Mouse (Mus musculus): ENCODE results near the gene Slfn5. TPM values are rescaled to one million over a fixed set of nuclear protein-coding genes. Genes with fewer than 3 reads are reported as not detected.
A peak's percentile ranks its signal among the peaks of the same experiment; 100 is the strongest.

Gene Slfn5
- polyA plus RNA-seq, 1 experiment from 2014 or later = 4.5 TPM

- TF ChIP-seq EP300 (IDR thresholded peaks at IDR 0.05; ENCODE audit: low read depth) (no peak), CTCF (IDR thresholded peaks at IDR 0.05; ENCODE audit: low read depth) (no peak)
- H3K27me3 ChIP-seq (ENCODE audit: insufficient read depth, low read length) = peaks cover 40% of the 10 kb centered on the region
- H3K4me2 ChIP-seq (ENCODE audit: low read depth, low read length) = 0 out of 2 replicates have a peak overlapping the region, but pooled peaks have one; percentile 57
- ATAC-seq (no peak), DNase-seq (no peak)
- no peaks in the 10 kb centered on the region for H3K36me3 ChIP-seq (replicated peaks; ENCODE audit: insufficient read depth, low read length)
- no peaks in the 10 kb centered on the region for H3K9me3 ChIP-seq (ENCODE audit: low read length)
- H3K9ac ChIP-seq (replicated peaks) = no peak overlapping the region
- H3K4me3 ChIP-seq (ENCODE audit: low read depth, low read length) = no peak overlapping the region
- no peak overlapping the region for H3K27ac ChIP-seq (ENCODE audit: low read depth)
- H3K4me1 ChIP-seq (ENCODE audit: insufficient read depth) = peaks cover 9% of the 10 kb centered on the region; the same call in 1 of the 2 replicates
- WGBS (ENCODE audit: insufficient replicate concordance) = 58% methylated on average over 6 of the region's 6 CpGs
These were observed 3.5 kb downstream of the Slfn5 start for GRCm38 (mm10) chr11:82954631-82955030.

- Histone ChIP-seq H3K4me3 (ENCODE audit: low read depth, low read length) (no peak overlapping the region), H3K9ac (replicated peaks) (no peak overlapping the region), H3K36me3 (replicated peaks; ENCODE audit: insufficient read depth, low read length) (no peaks in the 10 kb centered on the region), H3K9me3 (ENCODE audit: low read length) (no peaks in the 10 kb centered on the region), H3K27me3 (ENCODE audit: insufficient read depth, low read length) (peaks cover 24% of the 10 kb centered on the region), H3K4me1 (ENCODE audit: insufficient read depth) (peaks cover 9% of the 10 kb centered on the region; the same call in 1 of the 2 replicates), H3K27ac (ENCODE audit: low read depth) (no peak overlapping the region), H3K4me2 (ENCODE audit: low read depth, low read length) (no peak overlapping the region)
- TF ChIP-seq CTCF (IDR thresholded peaks at IDR 0.05; ENCODE audit: low read depth) (no peak), EP300 (IDR thresholded peaks at IDR 0.05; ENCODE audit: low read depth) (no peak)
- no peak for DNase-seq
- WGBS (ENCODE audit: insufficient replicate concordance) = 56% methylated on average over 10 of the region's 10 CpGs
- ATAC-seq = no peak
These were observed 5.8 kb downstream of the Slfn5 start for GRCm38 (mm10) chr11:82956925-82957324.

DNA sequence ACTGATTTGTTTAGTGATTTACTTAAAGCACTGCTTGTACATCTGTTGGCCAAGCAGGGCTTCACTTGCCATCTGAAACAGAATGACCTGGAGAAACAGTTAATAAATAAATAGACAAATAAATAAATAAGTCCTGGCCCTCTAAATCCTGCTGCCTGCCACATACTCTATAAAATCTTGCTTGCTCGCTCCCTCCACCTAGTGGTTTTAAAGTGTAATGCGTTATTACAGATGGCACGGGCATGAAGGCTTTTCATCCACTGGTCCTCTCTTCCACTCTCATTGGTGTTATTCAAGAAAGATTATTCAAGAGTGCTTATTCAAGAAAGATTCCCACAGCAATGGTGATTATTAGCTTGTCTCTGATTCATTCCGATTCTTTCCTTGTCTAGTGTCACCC is 8.5 kb downstream of the Slfn5 start:
- DNase-seq (no peak), ATAC-seq (no peak)
- H3K4me2 ChIP-seq (ENCODE audit: low read depth, low read length) = no peak overlapping the region
- no peak overlapping the region for H3K27ac ChIP-seq (ENCODE audit: low read depth)
- peaks cover 1% of the 10 kb centered on the region; the same call in 1 of the 2 replicates for H3K4me1 ChIP-seq (ENCODE audit: insufficient read depth)
- H3K27me3 ChIP-seq (ENCODE audit: insufficient read depth, low read length) = peaks cover 13% of the 10 kb centered on the region; the same call in 1 of the 2 replicates
- no peak overlapping the region for H3K9ac ChIP-seq (replicated peaks)
- no peak overlapping the region for H3K4me3 ChIP-seq (ENCODE audit: low read depth, low read length)
- no peaks in the 10 kb centered on the region for H3K9me3 ChIP-seq (ENCODE audit: low read length)
- 8% methylated on average over 4 of the region's 4 CpGs for WGBS (ENCODE audit: insufficient replicate concordance)
- no peak for TF ChIP-seq EP300 (IDR thresholded peaks at IDR 0.05; ENCODE audit: low read depth)
- TF ChIP-seq CTCF (IDR thresholded peaks at IDR 0.05; ENCODE audit: low read depth) = peak; percentile 84
- H3K36me3 ChIP-seq (replicated peaks; ENCODE audit: insufficient read depth, low read length) = no peaks in the 10 kb centered on the region

GRCm38 (mm10) chr11:82961743-82962142 is 10.6 kb downstream of the Slfn5 start:
- Histone ChIP-seq H3K9ac (replicated peaks) (no peak overlapping the region), H3K4me2 (ENCODE audit: low read depth, low read length) (no peak overlapping the region), H3K4me3 (ENCODE audit: low read depth, low read length) (no peak overlapping the region), H3K27me3 (ENCODE audit: insufficient read depth, low read length) (0 out of 2 replicates have a peak, but pooled peaks cover 2% of the 10 kb centered on the region), H3K36me3 (replicated peaks; ENCODE audit: insufficient read depth, low read length) (no peaks in the 10 kb centered on the region), H3K27ac (ENCODE audit: low read depth) (no peak overlapping the region), H3K4me1 (ENCODE audit: insufficient read depth) (no peaks in the 10 kb centered on the region), H3K9me3 (ENCODE audit: low read length) (no peaks in the 10 kb centered on the region)
- ATAC-seq (no peak), DNase-seq (no peak)
- WGBS (ENCODE audit: insufficient replicate concordance) = 44% methylated on average over 2 of the region's 2 CpGs
- no peak for TF ChIP-seq EP300 (IDR thresholded peaks at IDR 0.05; ENCODE audit: low read depth)
- TF ChIP-seq CTCF (IDR thresholded peaks at IDR 0.05; ENCODE audit: low read depth) = no peak

DNA sequence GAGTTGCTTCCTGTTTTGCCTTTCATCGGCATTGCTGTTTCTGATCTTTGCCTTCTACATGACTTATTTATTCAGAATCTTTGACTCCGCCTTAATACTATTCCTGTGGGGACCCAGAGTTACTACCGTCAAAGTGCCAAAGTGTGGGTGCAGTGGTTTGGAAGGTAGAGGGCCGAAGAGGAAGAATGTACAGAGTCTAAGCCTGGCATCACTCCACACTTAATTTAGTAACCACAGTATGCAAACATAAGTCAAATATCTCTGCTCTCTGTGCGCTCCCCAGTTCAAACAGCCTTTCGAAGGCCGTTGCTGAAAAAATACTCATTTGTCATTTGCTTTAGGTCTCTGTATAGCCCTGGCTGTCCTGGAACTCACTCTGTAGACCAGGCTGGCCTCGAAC is 11.1 kb downstream of the Slfn5 start:
- Histone ChIP-seq H3K27ac (ENCODE audit: low read depth) (no peak overlapping the region), H3K4me2 (ENCODE audit: low read depth, low read length) (no peak overlapping the region), H3K27me3 (ENCODE audit: insufficient read depth, low read length) (0 out of 2 replicates have a peak, but pooled peaks cover 2% of the 10 kb centered on the region), H3K9me3 (ENCODE audit: low read length) (no peaks in the 10 kb centered on the region), H3K4me1 (ENCODE audit: insufficient read depth) (no peaks in the 10 kb centered on the region), H3K9ac (replicated peaks) (no peak overlapping the region), H3K36me3 (replicated peaks; ENCODE audit: insufficient read depth, low read length) (no peaks in the 10 kb centered on the region), H3K4me3 (ENCODE audit: low read depth, low read length) (no peak overlapping the region)
- 65% methylated on average over 8 of the region's 8 CpGs for WGBS (ENCODE audit: insufficient replicate concordance)
- ATAC-seq = no peak
- DNase-seq = no peak
- TF ChIP-seq EP300 (IDR thresholded peaks at IDR 0.05; ENCODE audit: low read depth) (no peak), CTCF (IDR thresholded peaks at IDR 0.05; ENCODE audit: low read depth) (no peak)

GRCm38 (mm10) chr11:82970712-82971589 is 19.8 kb downstream of the Slfn5 start:
- no peak for TF ChIP-seq EP300 (IDR thresholded peaks at IDR 0.05; ENCODE audit: low read depth)
- peak; percentile 61 for TF ChIP-seq CTCF (IDR thresholded peaks at IDR 0.05; ENCODE audit: low read depth)
- 25% methylated on average over 31 of the region's 31 CpGs for WGBS (ENCODE audit: insufficient replicate concordance)
- H3K9ac ChIP-seq (replicated peaks) = no peak overlapping the region
- H3K4me2 ChIP-seq (ENCODE audit: low read depth, low read length) = peak overlapping the region; percentile 23; the same call in 1 of the 2 replicates
- no peaks in the 10 kb centered on the region; the same call in 1 of the 2 replicates for H3K4me1 ChIP-seq (ENCODE audit: insufficient read depth)
- no peaks in the 10 kb centered on the region for H3K36me3 ChIP-seq (replicated peaks; ENCODE audit: insufficient read depth, low read length)
- no peak overlapping the region for H3K27ac ChIP-seq (ENCODE audit: low read depth)
- no peaks in the 10 kb centered on the region for H3K27me3 ChIP-seq (ENCODE audit: insufficient read depth, low read length)
- DNase-seq (peak; percentile 43), ATAC-seq (no peak)
- no peak overlapping the region for H3K4me3 ChIP-seq (ENCODE audit: low read depth, low read length)
- H3K9me3 ChIP-seq (ENCODE audit: low read length) = no peaks in the 10 kb centered on the region

All from liver, postnatal 0 days (tissue).